Mouse (Mus musculus): ENCODE measurements at regions not wholly inside any gene's neighbourhood (a gene's known extent, or its start where the extent isn't known, plus 50 kb on each side); places are given as distances from the start of the nearest gene placed in this dataset.

- ATAC-seq (ENCODE audit: insufficient read depth, low FRiP score, low read depth), result no peak
- no peak overlapping the region for H3K4me3 ChIP-seq (replicated peaks)
Observed at GRCm38 (mm10) chrX:11878028-11878427, 282.1 kb downstream of the Bcor start.

DNA sequence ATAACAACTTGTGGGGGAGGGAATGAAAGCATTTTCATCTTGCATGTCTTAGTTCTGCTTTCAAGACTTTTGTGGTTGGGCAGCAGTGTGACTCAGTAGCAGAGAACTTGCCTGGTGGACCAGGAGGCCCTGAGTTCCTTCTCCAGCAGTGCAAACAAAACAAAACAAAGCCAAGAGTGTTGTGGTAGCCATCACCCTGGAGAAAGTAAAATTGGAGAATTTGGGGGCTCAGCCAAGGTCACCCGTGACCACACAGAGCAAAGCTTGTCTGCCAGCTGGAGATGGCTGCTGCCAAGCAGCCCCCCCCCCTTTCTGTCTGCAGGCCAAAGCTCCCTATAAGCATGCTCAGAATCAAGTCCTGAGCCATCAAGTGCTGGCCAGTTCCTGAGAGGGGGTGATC lies 279.2 kb downstream of the Bcor start:
- Histone ChIP-seq H3K36me3 (no peaks in the 10 kb centered on the region), H3K4me2 (no peak overlapping the region), H3K27ac (no peak overlapping the region), H3K27me3 (replicated peaks) (no peaks in the 10 kb centered on the region), H3K4me3 (replicated peaks) (no peak overlapping the region), H3K9me3 (no peaks in the 10 kb centered on the region), H3K4me1 (no peaks in the 10 kb centered on the region), H3K9ac (no peak overlapping the region)
- ATAC-seq (ENCODE audit: insufficient read depth, low FRiP score, low read depth), result no peak
- WGBS, result 93% methylated on average over 1 of the region's 1 CpGs

More at GRCm38 (mm10) chrX:11878028-11878427, 282.1 kb downstream of the Bcor start:
- no peak overlapping the region for H3K9ac ChIP-seq
- no peak overlapping the region for H3K4me2 ChIP-seq
- no peaks in the 10 kb centered on the region for H3K36me3 ChIP-seq
- 65% methylated on average over 8 of the region's 8 CpGs for WGBS
- no peaks in the 10 kb centered on the region for H3K4me1 ChIP-seq
- no peak overlapping the region for H3K27ac ChIP-seq
- peaks cover 6% of the 10 kb centered on the region; the same call in 1 of the 2 replicates for H3K27me3 ChIP-seq (replicated peaks)
- H3K9me3 ChIP-seq, result no peaks in the 10 kb centered on the region

DNA sequence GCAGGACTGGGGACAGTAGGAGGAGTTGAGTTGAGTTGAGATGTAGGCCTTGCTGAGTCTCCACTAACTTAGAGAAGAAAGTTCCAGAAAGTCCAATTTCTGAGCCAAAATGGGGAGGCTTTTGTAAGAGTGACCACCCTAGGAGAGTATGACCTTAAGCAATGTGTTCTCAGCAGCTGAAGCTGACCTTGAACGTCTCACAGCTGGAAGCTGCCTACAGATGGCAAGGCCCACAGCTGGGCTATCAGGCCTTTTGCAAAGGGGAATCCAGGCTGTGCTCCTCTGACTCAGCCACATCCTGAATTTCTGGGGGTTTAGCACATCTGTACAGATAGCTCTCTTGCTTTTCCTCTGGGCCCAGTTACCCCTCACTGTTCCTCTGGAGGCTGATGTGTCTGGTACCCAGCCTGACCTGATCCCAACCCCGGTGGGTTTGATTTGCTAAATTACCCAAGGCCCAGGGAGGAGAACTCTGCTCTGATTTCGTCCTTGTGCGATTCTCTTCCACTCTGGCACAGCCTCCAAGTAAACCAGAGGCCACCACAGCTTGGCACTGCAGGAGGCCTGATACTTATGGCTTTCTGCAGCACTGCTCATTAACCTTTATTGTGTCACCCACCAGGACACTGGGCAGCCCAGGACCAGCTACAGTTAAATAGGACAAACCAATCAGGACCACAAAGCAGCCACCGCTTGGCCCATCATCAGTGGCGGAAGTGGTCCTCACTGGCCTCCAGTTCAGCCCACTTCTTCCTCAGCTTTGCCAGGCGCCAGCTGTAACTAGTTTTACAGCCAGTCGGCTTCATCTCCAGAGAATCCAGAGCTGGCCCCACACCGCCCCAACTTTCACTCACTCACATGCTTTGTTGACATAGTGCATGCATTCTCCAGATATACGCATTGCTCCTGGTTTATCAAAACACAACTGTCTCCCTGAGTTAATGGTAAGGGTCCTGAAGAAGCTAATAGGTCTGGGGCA lies 276.1 kb downstream of the Bcor start:
- no peaks in the 10 kb centered on the region for H3K36me3 ChIP-seq
- H3K4me3 ChIP-seq (replicated peaks), result no peak overlapping the region
- H3K4me2 ChIP-seq, result no peak overlapping the region
- H3K9ac ChIP-seq, result no peak overlapping the region
- H3K4me1 ChIP-seq, result no peaks in the 10 kb centered on the region
- no peak overlapping the region for H3K27ac ChIP-seq
- WGBS, result 67% methylated on average over 10 of the region's 10 CpGs
- no peaks in the 10 kb centered on the region for H3K9me3 ChIP-seq
- no peak for ATAC-seq (ENCODE audit: insufficient read depth, low FRiP score, low read depth)
- H3K27me3 ChIP-seq (replicated peaks), result no peaks in the 10 kb centered on the region

- no peak overlapping the region for H3K9ac ChIP-seq
- H3K9me3 ChIP-seq, result no peaks in the 10 kb centered on the region
- H3K4me1 ChIP-seq, result peaks cover 5% of the 10 kb centered on the region; the same call in 1 of the 2 replicates
- H3K4me2 ChIP-seq, result no peak overlapping the region
- no peak for ATAC-seq (ENCODE audit: insufficient read depth, low FRiP score, low read depth)
- H3K27ac ChIP-seq, result no peak overlapping the region
- WGBS, result 81% methylated on average over 5 of the region's 5 CpGs
- no peaks in the 10 kb centered on the region for H3K27me3 ChIP-seq (replicated peaks)
- H3K36me3 ChIP-seq, result no peaks in the 10 kb centered on the region
- H3K4me3 ChIP-seq (replicated peaks), result no peak overlapping the region
Observed at GRCm38 (mm10) chrX:11892396-11892795, 267.8 kb downstream of the Bcor start.

DNA sequence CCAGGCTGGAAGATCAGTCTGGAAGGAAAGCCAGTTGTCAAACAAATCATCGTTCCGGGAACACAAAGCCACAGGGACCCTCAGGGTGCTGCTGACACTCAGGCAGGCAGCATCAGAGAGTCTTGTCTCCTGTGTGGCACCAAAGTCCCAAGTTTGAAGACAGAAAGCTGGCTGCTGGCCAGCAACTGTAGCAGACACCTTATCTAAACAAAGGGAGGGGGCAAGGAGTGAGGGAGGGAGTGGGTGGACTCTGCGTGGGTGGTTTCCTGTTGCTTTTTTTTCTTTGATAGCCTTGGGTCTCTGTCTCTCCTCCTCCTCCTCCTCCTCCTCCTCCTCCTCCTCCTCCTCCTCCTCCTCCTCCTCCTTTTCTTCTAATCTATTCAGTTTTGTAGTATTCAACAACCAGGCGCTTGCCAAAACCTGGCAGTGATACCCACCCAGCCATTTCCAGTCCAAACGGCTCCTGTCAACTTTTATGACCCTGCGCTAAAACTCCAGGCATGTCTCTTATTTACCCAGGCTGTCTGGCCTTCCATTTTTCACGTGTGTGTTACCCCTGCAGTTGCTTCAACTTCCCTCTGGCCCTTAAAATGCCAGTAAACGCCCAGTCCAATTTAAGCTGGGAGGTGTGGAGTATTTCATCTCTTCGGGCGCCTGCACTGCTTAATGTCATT lies 266.4 kb downstream of the Bcor start:
- Histone ChIP-seq H3K4me3 (replicated peaks) (no peak overlapping the region), H3K9ac (no peak overlapping the region), H3K4me1 (peaks cover 5% of the 10 kb centered on the region; the same call in 1 of the 2 replicates), H3K36me3 (no peaks in the 10 kb centered on the region), H3K27ac (no peak overlapping the region), H3K27me3 (replicated peaks) (no peaks in the 10 kb centered on the region), H3K9me3 (no peaks in the 10 kb centered on the region), H3K4me2 (no peak overlapping the region)
- ATAC-seq (ENCODE audit: insufficient read depth, low FRiP score, low read depth), result no peak
- 42% methylated on average over 9 of the region's 10 CpGs for WGBS

- no peaks in the 10 kb centered on the region for H3K9me3 ChIP-seq
- no peak overlapping the region for H3K4me3 ChIP-seq (replicated peaks)
- ATAC-seq (ENCODE audit: insufficient read depth, low FRiP score, low read depth), result no peak
- H3K27ac ChIP-seq, result no peak overlapping the region
- H3K36me3 ChIP-seq, result no peaks in the 10 kb centered on the region
- H3K4me2 ChIP-seq, result no peak overlapping the region
- H3K4me1 ChIP-seq, result peaks cover 5% of the 10 kb centered on the region; the same call in 1 of the 2 replicates
- 49% methylated on average over 6 of the region's 6 CpGs for WGBS
- H3K27me3 ChIP-seq (replicated peaks), result no peaks in the 10 kb centered on the region
- no peak overlapping the region for H3K9ac ChIP-seq
Observed at GRCm38 (mm10) chrX:11894280-11894662, 265.9 kb downstream of the Bcor start.

GRCm38 (mm10) chrX:11895396-11895795 lies 264.8 kb downstream of the Bcor start:
- ATAC-seq (ENCODE audit: insufficient read depth, low FRiP score, low read depth), result no peak; the same call in 1 of the 2 replicates
- Histone ChIP-seq H3K36me3 (no peaks in the 10 kb centered on the region), H3K4me2 (no peak overlapping the region), H3K9ac (no peak overlapping the region), H3K4me1 (peaks cover 5% of the 10 kb centered on the region; the same call in 1 of the 2 replicates), H3K27me3 (replicated peaks) (no peaks in the 10 kb centered on the region), H3K9me3 (no peaks in the 10 kb centered on the region), H3K4me3 (replicated peaks) (no peak overlapping the region), H3K27ac (no peak overlapping the region)
- WGBS, result 41% methylated on average over 5 of the region's 5 CpGs

DNA sequence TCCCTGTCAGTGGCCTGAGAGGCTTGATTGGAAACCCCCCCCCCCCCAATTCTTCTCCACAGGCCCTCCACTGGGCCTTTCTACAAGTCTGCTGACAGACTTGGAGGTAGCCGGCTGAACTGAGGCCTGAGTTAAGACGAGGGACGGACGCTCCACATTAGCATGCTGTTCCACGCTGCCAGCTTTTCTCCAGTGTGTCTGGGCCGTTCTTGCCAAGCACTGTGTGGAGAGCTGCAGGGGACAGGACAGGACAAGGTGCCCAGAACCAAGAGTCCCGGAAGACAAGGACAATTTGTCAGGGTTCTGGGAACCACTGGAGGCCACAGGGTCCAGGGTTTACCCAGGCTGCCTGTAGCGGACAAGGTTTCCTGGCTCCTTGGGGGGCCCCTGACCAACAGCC lies 261.9 kb downstream of the Bcor start:
- H3K4me3 ChIP-seq (replicated peaks), result no peak overlapping the region
- H3K27me3 ChIP-seq (replicated peaks), result no peaks in the 10 kb centered on the region
- no peaks in the 10 kb centered on the region for H3K9me3 ChIP-seq
- H3K36me3 ChIP-seq, result no peaks in the 10 kb centered on the region
- peaks cover 5% of the 10 kb centered on the region; the same call in 1 of the 2 replicates for H3K4me1 ChIP-seq
- 80% methylated on average over 8 of the region's 8 CpGs for WGBS
- no peak overlapping the region for H3K9ac ChIP-seq
- no peak for ATAC-seq (ENCODE audit: insufficient read depth, low FRiP score, low read depth)
- no peak overlapping the region for H3K27ac ChIP-seq
- no peak overlapping the region for H3K4me2 ChIP-seq

- Histone ChIP-seq H3K27ac (no peak overlapping the region), H3K4me2 (no peak overlapping the region), H3K27me3 (replicated peaks) (no peaks in the 10 kb centered on the region), H3K4me3 (replicated peaks) (no peak overlapping the region), H3K36me3 (no peaks in the 10 kb centered on the region), H3K9me3 (no peaks in the 10 kb centered on the region), H3K9ac (no peak overlapping the region), H3K4me1 (peaks cover 5% of the 10 kb centered on the region; the same call in 1 of the 2 replicates)
- no peak for ATAC-seq (ENCODE audit: insufficient read depth, low FRiP score, low read depth)
- 91% methylated on average over 6 of the region's 6 CpGs for WGBS
Observed at GRCm38 (mm10) chrX:11899051-11899450, 261.1 kb downstream of the Bcor start.

GRCm38 (mm10) chrX:11899914-11900313 lies 260.2 kb downstream of the Bcor start:
- ATAC-seq (ENCODE audit: insufficient read depth, low FRiP score, low read depth), result no peak
- Histone ChIP-seq H3K4me3 (replicated peaks) (no peak overlapping the region), H3K9me3 (no peaks in the 10 kb centered on the region), H3K27ac (no peak overlapping the region), H3K9ac (no peak overlapping the region), H3K4me1 (peaks cover 5% of the 10 kb centered on the region; the same call in 1 of the 2 replicates), H3K36me3 (no peaks in the 10 kb centered on the region), H3K27me3 (replicated peaks) (no peaks in the 10 kb centered on the region), H3K4me2 (no peak overlapping the region)
- 59% methylated on average over 3 of the region's 3 CpGs for WGBS

GRCm38 (mm10) chrX:11901791-11902190 lies 258.4 kb downstream of the Bcor start:
- H3K27me3 ChIP-seq (replicated peaks), result no peaks in the 10 kb centered on the region
- no peaks in the 10 kb centered on the region for H3K36me3 ChIP-seq
- H3K9me3 ChIP-seq, result no peaks in the 10 kb centered on the region
- no peak overlapping the region for H3K4me2 ChIP-seq
- 55% methylated on average over 5 of the region's 5 CpGs for WGBS
- no peak overlapping the region for H3K27ac ChIP-seq
- H3K4me3 ChIP-seq (replicated peaks), result no peak overlapping the region
- no peak overlapping the region for H3K9ac ChIP-seq
- ATAC-seq (ENCODE audit: insufficient read depth, low FRiP score, low read depth), result no peak
- H3K4me1 ChIP-seq, result no peaks in the 10 kb centered on the region

DNA sequence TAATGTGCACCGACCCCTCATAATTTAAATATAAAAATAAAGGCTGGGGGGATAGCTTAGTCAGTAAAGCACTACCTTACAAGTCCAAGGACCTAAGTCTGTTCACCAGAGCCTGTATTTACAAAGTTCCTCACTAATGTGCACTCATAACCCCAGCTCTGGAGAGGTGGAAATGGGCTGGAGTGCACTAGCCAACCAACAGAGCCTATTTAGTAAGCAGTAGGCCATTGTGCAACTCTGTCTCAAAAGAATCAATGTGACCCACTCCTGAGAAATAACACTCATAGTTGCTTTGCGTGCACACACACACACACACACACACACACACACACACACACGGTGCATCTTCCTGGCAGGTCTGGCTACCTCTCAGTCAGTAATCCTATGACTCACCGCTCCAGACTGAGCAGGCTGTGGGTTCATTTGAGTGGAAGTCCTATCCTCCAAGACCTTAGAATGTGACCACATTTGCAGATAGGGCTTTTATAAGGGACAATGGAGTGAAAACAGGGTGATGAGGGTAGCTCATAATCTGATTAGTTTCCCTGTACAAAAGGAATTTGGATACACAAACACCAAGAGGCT lies 256.9 kb downstream of the Bcor start:
- Histone ChIP-seq H3K36me3 (no peaks in the 10 kb centered on the region), H3K9me3 (no peaks in the 10 kb centered on the region), H3K27me3 (replicated peaks) (no peaks in the 10 kb centered on the region), H3K9ac (no peak overlapping the region), H3K4me2 (no peak overlapping the region), H3K4me1 (no peaks in the 10 kb centered on the region), H3K27ac (no peak overlapping the region), H3K4me3 (replicated peaks) (no peak overlapping the region)
- no peak for ATAC-seq (ENCODE audit: insufficient read depth, low FRiP score, low read depth)
- WGBS, result 75% methylated on average over 4 of the region's 4 CpGs
